ENCODE assay signal across 8 mouse cellular contexts in genomic region chr4:140988706-140989290, GRCm38 (mm10). TPM values are rescaled to one million over a fixed set of nuclear protein-coding genes. Genes with fewer than 3 reads are reported as not detected.
DNase-seq lines count a peak whose midpoint lies in the region; ATAC-seq and TF ChIP-seq lines count a peak whose summit lies in the region.

No protein-coding gene starts in this region.

- H3K4me3 ChIP-seq in forebrain, embryonic 12.5 days (replicated peaks) = no peak overlapping the region
- H3K4me3 ChIP-seq in forebrain, embryonic 11.5 days (ENCODE audit: low read depth, low read length) = no peak overlapping the region
- H3K4me3 ChIP-seq in hindbrain, postnatal 0 days (ENCODE audit: low read length) = no peak overlapping the region
- no peak overlapping the region for H3K4me3 ChIP-seq in stomach, postnatal 0 days (ENCODE audit: low read depth, low read length)

- H3K4me1 ChIP-seq in forebrain, embryonic 12.5 days = peaks cover 33% of the 10 kb centered on the region
- H3K4me1 ChIP-seq in forebrain, embryonic 11.5 days (replicated peaks; ENCODE audit: control insufficient read depth, insufficient read depth, low read length) = peaks cover 3% of the 10 kb centered on the region; the same call in 1 of the 2 replicates
- peaks cover 14% of the 10 kb centered on the region; the same call in 1 of the 2 replicates for H3K4me1 ChIP-seq in hindbrain, postnatal 0 days (ENCODE audit: insufficient read depth, low read length)
- peaks cover 7% of the 10 kb centered on the region for H3K4me1 ChIP-seq in stomach, postnatal 0 days (replicated peaks; ENCODE audit: control insufficient read depth, insufficient read depth)

- 68% methylated on average over 7 of the region's 7 CpGs for WGBS in forebrain, embryonic 12.5 days
- 57% methylated on average over 7 of the region's 7 CpGs for WGBS in forebrain, embryonic 11.5 days
- whole genome bisulfite sequencing in hindbrain, postnatal 0 days = 59% methylated on average over 7 of the region's 7 CpGs
- WGBS in stomach, postnatal 0 days = 64% methylated on average over 7 of the region's 7 CpGs

- H3K27me3 ChIP-seq in forebrain, embryonic 12.5 days = 0 out of 2 replicates have a peak, but pooled peaks cover 3% of the 10 kb centered on the region
- no peaks in the 10 kb centered on the region for H3K27me3 ChIP-seq in forebrain, embryonic 11.5 days (ENCODE audit: control insufficient read depth, insufficient read depth, low read length)
- H3K27me3 ChIP-seq in hindbrain, postnatal 0 days (ENCODE audit: insufficient read depth, low read length) = no peaks in the 10 kb centered on the region
- H3K27me3 ChIP-seq in stomach, postnatal 0 days (ENCODE audit: control insufficient read depth, insufficient read depth, low read length) = no peaks in the 10 kb centered on the region

- H3K27ac ChIP-seq in forebrain, embryonic 12.5 days = 0 out of 2 replicates have a peak overlapping the region, but pooled peaks have one; percentile 10
- no peak overlapping the region for H3K27ac ChIP-seq in forebrain, embryonic 11.5 days (ENCODE audit: low read depth, low read length)
- H3K27ac ChIP-seq in hindbrain, postnatal 0 days = no peak overlapping the region
- H3K27ac ChIP-seq in stomach, postnatal 0 days (replicated peaks) = no peak overlapping the region

- 0 out of 2 replicates have a peak overlapping the region, but pooled peaks have one; percentile 7 for H3K9ac ChIP-seq in forebrain, embryonic 12.5 days
- H3K9ac ChIP-seq in forebrain, embryonic 11.5 days (ENCODE audit: low read length) = no peak overlapping the region
- H3K9ac ChIP-seq in hindbrain, postnatal 0 days (replicated peaks; ENCODE audit: low read length) = peak overlapping the region; percentile 4; the same call in 1 of the 2 replicates
- H3K9ac ChIP-seq in stomach, postnatal 0 days (ENCODE audit: low read length) = no peak overlapping the region

- peaks cover 19% of the 10 kb centered on the region for H3K36me3 ChIP-seq in forebrain, embryonic 12.5 days (replicated peaks)
- no peaks in the 10 kb centered on the region; the same call in 1 of the 2 replicates for H3K36me3 ChIP-seq in forebrain, embryonic 11.5 days (ENCODE audit: control insufficient read depth, insufficient read depth, low read length)
- H3K36me3 ChIP-seq in hindbrain, postnatal 0 days (ENCODE audit: insufficient read depth, low read length) = 0 out of 2 replicates have a peak, but pooled peaks cover 5% of the 10 kb centered on the region
- H3K36me3 ChIP-seq in stomach, postnatal 0 days (ENCODE audit: control insufficient read depth, insufficient read depth, low read length) = peaks cover 2% of the 10 kb centered on the region; the same call in 1 of the 2 replicates

- no peak overlapping the region for H3K4me2 ChIP-seq in forebrain, embryonic 12.5 days
- no peak overlapping the region for H3K4me2 ChIP-seq in forebrain, embryonic 11.5 days (ENCODE audit: low read depth, low read length, severe bottlenecking)
- H3K4me2 ChIP-seq in hindbrain, postnatal 0 days (ENCODE audit: low read depth, low read length) = peak overlapping the region; percentile 78
- H3K4me2 ChIP-seq in stomach, postnatal 0 days (replicated peaks; ENCODE audit: low read depth) = no peak overlapping the region

- no peak for ATAC-seq in forebrain, embryonic 12.5 days (ENCODE audit: low FRiP score)
- ATAC-seq in forebrain, embryonic 11.5 days (replicated peaks; ENCODE audit: low FRiP score) = no peak
- no peak for ATAC-seq in hindbrain, postnatal 0 days
- peak; percentile 53 for ATAC-seq in megakaryocyte progenitor cell, adult 5-6 weeks (replicated peaks; ENCODE audit: poor library complexity)
- ATAC-seq in stomach, postnatal 0 days (ENCODE audit: low FRiP score, low TSS enrichment) = no peak

- H3K9me3 ChIP-seq in forebrain, embryonic 12.5 days = no peaks in the 10 kb centered on the region
- H3K9me3 ChIP-seq in forebrain, embryonic 11.5 days (ENCODE audit: control insufficient read depth, low read length) = no peaks in the 10 kb centered on the region
- no peaks in the 10 kb centered on the region for H3K9me3 ChIP-seq in hindbrain, postnatal 0 days (ENCODE audit: low read length)
- no peaks in the 10 kb centered on the region for H3K9me3 ChIP-seq in stomach, postnatal 0 days (ENCODE audit: control insufficient read depth, low read length)

- DNase-seq in forebrain, embryonic 11.5 days (ENCODE audit: low spot score) = no peak
- DNase-seq in B cell, adult 2 months = peak; percentile 76 to 77
- no peak for DNase-seq in hindbrain, postnatal 0 days (ENCODE audit: low spot score)
- no peak for DNase-seq in stomach, postnatal 0 days (ENCODE audit: low spot score)
- DNase-seq in embryo, embryonic 10 days (ENCODE audit: low spot score) = no peak
- DNase-seq in cerebellum, adult 9-10 months = no peak

- no peak for TF ChIP-seq CTCF in hindbrain, postnatal 0 days (IDR thresholded peaks at IDR 0.05; ENCODE audit: low read depth)
- TF ChIP-seq CTCF in stomach, postnatal 0 days (IDR thresholded peaks at IDR 0.05; ENCODE audit: low read depth) = no peak

- TF ChIP-seq EP300 in stomach, postnatal 0 days (optimal IDR thresholded peaks at IDR 0.05) = no peak

RNA-seq across cellular contexts. Expression of gene Atp13a2, which starts 2.1 kb away (rescaled TPM):
- 75.5 and 82.3 TPM in 2 replicates for polyA plus RNA-seq in forebrain, embryonic 12.5 days (2016; fragmentation: Nextera tagmentation; extraction: Ambion mirVana)
- polyA plus RNA-seq in forebrain, embryonic 11.5 days (2014; fragmentation: Nextera tagmentation; extraction: Ambion mirVana) = 51.2 and 54.9 TPM in 2 replicates
- total RNA-seq in hindbrain, postnatal 0 days (2014; rRNA removed) = 408 and 435 TPM in 2 replicates
- 151 and 166 TPM in 2 replicates for polyA plus RNA-seq in hindbrain, postnatal 0 days (2015; fragmentation: Nextera tagmentation; extraction: Ambion mirVana)
- total RNA-seq in megakaryocyte progenitor cell, adult 5-6 weeks (2015) = 9.0 and 13.1 TPM in 2 replicates
- 19.2 and 23.4 TPM in 2 replicates for total RNA-seq in megakaryocyte progenitor cell, adult 5-6 weeks (2017)
- polyA plus RNA-seq in stomach, postnatal 0 days (2015; fragmentation: Nextera tagmentation; extraction: Ambion mirVana) = 14.4 and 15.9 TPM in 2 replicates

RNA-seq across cellular contexts. Expression of gene Mfap2, which starts 21.4 kb away (rescaled TPM):
- 250 and 275 TPM in 2 replicates for polyA plus RNA-seq in forebrain, embryonic 12.5 days (2016; fragmentation: Nextera tagmentation; extraction: Ambion mirVana)
- polyA plus RNA-seq in forebrain, embryonic 11.5 days (2014; fragmentation: Nextera tagmentation; extraction: Ambion mirVana) = 263 and 298 TPM in 2 replicates
- 20.6 and 42.3 TPM in 2 replicates for total RNA-seq in hindbrain, postnatal 0 days (2014; rRNA removed)
- polyA plus RNA-seq in hindbrain, postnatal 0 days (2015; fragmentation: Nextera tagmentation; extraction: Ambion mirVana) = 92.0 and 99.5 TPM in 2 replicates
- total RNA-seq in megakaryocyte progenitor cell, adult 5-6 weeks (2015) = not detected in 2 replicates
- total RNA-seq in megakaryocyte progenitor cell, adult 5-6 weeks (2017) = not detected in 2 replicates
- 244 and 247 TPM in 2 replicates for polyA plus RNA-seq in stomach, postnatal 0 days (2015; fragmentation: Nextera tagmentation; extraction: Ambion mirVana)

RNA-seq across cellular contexts. Expression of gene Sdhb, which starts 27.8 kb away (rescaled TPM):
- 380 and 396 TPM in 2 replicates for polyA plus RNA-seq in forebrain, embryonic 12.5 days (2016; fragmentation: Nextera tagmentation; extraction: Ambion mirVana)
- 375 and 401 TPM in 2 replicates for polyA plus RNA-seq in forebrain, embryonic 11.5 days (2014; fragmentation: Nextera tagmentation; extraction: Ambion mirVana)
- 176 and 217 TPM in 2 replicates for total RNA-seq in hindbrain, postnatal 0 days (2014; rRNA removed)
- polyA plus RNA-seq in hindbrain, postnatal 0 days (2015; fragmentation: Nextera tagmentation; extraction: Ambion mirVana) = 583 and 596 TPM in 2 replicates
- 160 and 167 TPM in 2 replicates for total RNA-seq in megakaryocyte progenitor cell, adult 5-6 weeks (2015)
- 91.4 and 129 TPM in 2 replicates for total RNA-seq in megakaryocyte progenitor cell, adult 5-6 weeks (2017)
- polyA plus RNA-seq in stomach, postnatal 0 days (2015; fragmentation: Nextera tagmentation; extraction: Ambion mirVana) = 374 and 382 TPM in 2 replicates

Comparison
In these comparisons a context has a peak if more than half of its experiments do, and no peak if none do; other contexts are left out.
1. H3K9ac ChIP-seq: peak in forebrain, embryonic 12.5 days (single experiment) and hindbrain, postnatal 0 days (single experiment); none in forebrain, embryonic 11.5 days (single experiment) and stomach, postnatal 0 days (single experiment).
2. DNase-seq: peak in B cell, adult 2 months (2 of 2); none in forebrain, embryonic 11.5 days (single experiment), hindbrain, postnatal 0 days (single experiment), stomach, postnatal 0 days (single experiment), embryo, embryonic 10 days (single experiment) and cerebellum, adult 9-10 months (single experiment).